Comparison of ENCODE assay signal across 8 mouse cellular contexts in the genomic region with DNA sequence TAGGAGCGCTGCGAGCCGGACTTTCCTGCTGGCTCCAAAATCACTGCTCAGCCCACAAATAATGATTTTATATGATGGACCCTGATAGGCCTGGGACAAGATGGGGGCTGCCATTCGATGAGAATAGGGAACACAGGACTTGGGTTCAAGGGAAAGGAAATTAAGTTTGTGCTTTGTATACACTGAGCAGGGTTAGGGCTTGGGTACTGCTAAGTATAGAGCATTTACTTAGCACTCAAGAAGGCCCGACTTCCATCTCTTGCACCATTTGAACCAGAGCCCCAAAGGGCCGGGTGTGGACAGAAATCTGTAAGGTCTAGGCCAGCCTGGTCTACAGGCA. TPM values are rescaled to one million over a fixed set of nuclear protein-coding genes. Genes with fewer than 3 reads are reported as not detected.
DNase-seq lines count a peak whose midpoint lies in the region; ATAC-seq and TF ChIP-seq lines count a peak whose summit lies in the region.

No protein-coding gene starts in this region.

- H3K4me3 ChIP-seq in erythroblast, embryonic 14.5 days (replicated peaks) = peak overlapping the region; percentile 90
- peak overlapping the region; percentile 96 for H3K4me3 ChIP-seq in testis, adult 2 months (ENCODE audit: control insufficient read depth, low read depth, low read length)
- H3K4me3 ChIP-seq in liver, embryonic 11.5 days (ENCODE audit: low read depth, low read length) = peak overlapping the region; percentile 76
- peak overlapping the region; percentile 77 for H3K4me3 ChIP-seq in stomach, embryonic 16.5 days (replicated peaks; ENCODE audit: low read length)

- H3K36me3 ChIP-seq in erythroblast, embryonic 14.5 days (ENCODE audit: control insufficient read depth) = peaks cover 3% of the 10 kb centered on the region; the same call in 1 of the 2 replicates
- H3K36me3 ChIP-seq in testis, adult 2 months (ENCODE audit: control insufficient read depth, insufficient read depth, low read length) = no peaks in the 10 kb centered on the region
- no peaks in the 10 kb centered on the region for H3K36me3 ChIP-seq in liver, embryonic 11.5 days (ENCODE audit: control insufficient read depth, insufficient read depth, low read length)
- H3K36me3 ChIP-seq in stomach, embryonic 16.5 days (ENCODE audit: control insufficient read depth, insufficient read depth, low read length) = no peaks in the 10 kb centered on the region

- peaks cover 42% of the 10 kb centered on the region for H3K4me1 ChIP-seq in erythroblast, embryonic 14.5 days (ENCODE audit: control insufficient read depth)
- peaks cover 6% of the 10 kb centered on the region for H3K4me1 ChIP-seq in testis, adult 2 months (ENCODE audit: control insufficient read depth, insufficient read depth, low read length)
- peaks cover 21% of the 10 kb centered on the region for H3K4me1 ChIP-seq in liver, embryonic 11.5 days (replicated peaks; ENCODE audit: control insufficient read depth, insufficient read depth, low read length)
- peaks cover 15% of the 10 kb centered on the region for H3K4me1 ChIP-seq in stomach, embryonic 16.5 days (ENCODE audit: control insufficient read depth, insufficient read depth, low read length)

- H3K27ac ChIP-seq in testis, adult 2 months (ENCODE audit: control insufficient read depth, insufficient read depth, low read depth, low read length) = peak overlapping the region; percentile 96
- 0 out of 2 replicates have a peak overlapping the region, but pooled peaks have one; percentile 2 for H3K27ac ChIP-seq in liver, embryonic 11.5 days (ENCODE audit: low read depth, low read length)
- peak overlapping the region; percentile 81 for H3K27ac ChIP-seq in stomach, embryonic 16.5 days (ENCODE audit: low read length)

- peaks cover 5% of the 10 kb centered on the region; the same call in 1 of the 2 replicates for H3K9me3 ChIP-seq in erythroblast, embryonic 14.5 days (ENCODE audit: control insufficient read depth, low read length)
- no peaks in the 10 kb centered on the region for H3K9me3 ChIP-seq in liver, embryonic 11.5 days (ENCODE audit: control insufficient read depth, low read length)
- peaks cover 7% of the 10 kb centered on the region; the same call in 1 of the 2 replicates for H3K9me3 ChIP-seq in stomach, embryonic 16.5 days (replicated peaks; ENCODE audit: control insufficient read depth, low read length)

- H3K27me3 ChIP-seq in erythroblast, embryonic 14.5 days (ENCODE audit: control insufficient read depth) = no peaks in the 10 kb centered on the region
- no peaks in the 10 kb centered on the region for H3K27me3 ChIP-seq in testis, adult 2 months (ENCODE audit: control insufficient read depth, insufficient read depth, low read length)
- H3K27me3 ChIP-seq in liver, embryonic 11.5 days (replicated peaks; ENCODE audit: control insufficient read depth, insufficient read depth, low read length) = no peaks in the 10 kb centered on the region
- no peaks in the 10 kb centered on the region for H3K27me3 ChIP-seq in stomach, embryonic 16.5 days (ENCODE audit: control insufficient read depth, insufficient read depth, low read length)

- TF ChIP-seq CTCF in testis, adult 2 months (IDR thresholded peaks at IDR 0.05; ENCODE audit: control insufficient read depth, insufficient read depth, insufficient replicate concordance, low read depth, low read length) = no peak

- no peak for TF ChIP-seq POLR2A in testis, adult 2 months (IDR thresholded peaks at IDR 0.05; ENCODE audit: control insufficient read depth, low read depth, low read length)

- H3K4me2 ChIP-seq in liver, embryonic 11.5 days = peak overlapping the region; percentile 81
- H3K4me2 ChIP-seq in stomach, embryonic 16.5 days (ENCODE audit: low read depth, low read length) = peak overlapping the region; percentile 85

- 33% methylated on average over 6 of the region's 6 CpGs for WGBS in liver, embryonic 11.5 days
- 34% methylated on average over 6 of the region's 6 CpGs for WGBS in stomach, embryonic 16.5 days

- H3K9ac ChIP-seq in liver, embryonic 11.5 days (ENCODE audit: low read depth, low read length) = peak overlapping the region; percentile 56
- H3K9ac ChIP-seq in stomach, embryonic 16.5 days (ENCODE audit: low read length) = peak overlapping the region; percentile 79

- no peak for DNase-seq in testis, postnatal 10 days (ENCODE audit: low spot score)
- DNase-seq in liver, embryonic 11.5 days (ENCODE audit: low spot score) = no peak
- DNase-seq in gastrocnemius, adult 8-10 months (ENCODE audit: low spot score in 2 of 2) = no peak
- no peak for DNase-seq in right cerebral cortex, postnatal 36 days (ENCODE audit: low spot score in 2 of 2)

- ATAC-seq in erythroblast, adult 5-6 weeks (replicated peaks; ENCODE audit: low FRiP score, poor library complexity, severe bottlenecking) = no peak; the same call in 1 of the 2 replicates
- peak; percentile 11 for ATAC-seq in liver, embryonic 11.5 days (replicated peaks; ENCODE audit: low FRiP score)
- 0 out of 2 replicates have a peak, but pooled peaks have one; percentile 2 for ATAC-seq in stomach, embryonic 16.5 days (ENCODE audit: insufficient read depth, low FRiP score)

RNA-seq across cellular contexts. Expression of gene Tmem97, which starts 0.5 kb away (rescaled TPM):
- 0.50 and 0.64 TPM in 2 replicates for polyA plus RNA-seq in erythroblast, embryonic 14.5 days (2012)
- 15.0 and 15.9 TPM in 2 replicates for total RNA-seq in erythroblast, adult 5-6 weeks (2015; ENCODE audit: low replicate concordance)
- total RNA-seq in erythroblast, adult 5-6 weeks (2017; ENCODE audit: low replicate concordance) = 3.5 and 7.2 TPM in 2 replicates
- polyA plus RNA-seq in testis, adult 2 months (2012; rRNA removed) = 491 and 534 TPM in 2 replicates
- 173 and 183 TPM in 2 replicates for polyA plus RNA-seq in liver, embryonic 11.5 days (2014; fragmentation: Nextera tagmentation; extraction: Ambion mirVana)
- polyA plus RNA-seq in stomach, embryonic 16.5 days (2015; fragmentation: Nextera tagmentation; extraction: Ambion mirVana) = 213 and 223 TPM in 2 replicates
- total RNA-seq in gastrocnemius, adult 8-10 months (2022) = 1 to 10 TPM; 1.2 to 1.6 (median 1.5) TPM

RNA-seq across cellular contexts. Expression of gene Ift20, which starts 14.9 kb away (rescaled TPM):
- polyA plus RNA-seq in erythroblast, embryonic 14.5 days (2012) = 8.0 and 9.4 TPM in 2 replicates
- 31.5 and 42.0 TPM in 2 replicates for total RNA-seq in erythroblast, adult 5-6 weeks (2015; ENCODE audit: low replicate concordance)
- total RNA-seq in erythroblast, adult 5-6 weeks (2017; ENCODE audit: low replicate concordance) = 49.2 and 62.7 TPM in 2 replicates
- 62.1 and 64.8 TPM in 2 replicates for polyA plus RNA-seq in testis, adult 2 months (2012; rRNA removed)
- polyA plus RNA-seq in liver, embryonic 11.5 days (2014; fragmentation: Nextera tagmentation; extraction: Ambion mirVana) = 112 and 114 TPM in 2 replicates
- 136 and 157 TPM in 2 replicates for polyA plus RNA-seq in stomach, embryonic 16.5 days (2015; fragmentation: Nextera tagmentation; extraction: Ambion mirVana)
- total RNA-seq in gastrocnemius, adult 8-10 months (2022) = 10 to 100 TPM; 12.7 to 21.1 (median 17.3) TPM

RNA-seq across cellular contexts. Expression of gene Tnfaip1, which starts 14.9 kb away (rescaled TPM):
- polyA plus RNA-seq in erythroblast, embryonic 14.5 days (2012) = 0.07 and 0.21 TPM in 2 replicates
- total RNA-seq in erythroblast, adult 5-6 weeks (2015; ENCODE audit: low replicate concordance) = 0.58 and 2.1 TPM in 2 replicates
- total RNA-seq in erythroblast, adult 5-6 weeks (2017; ENCODE audit: low replicate concordance) = 0.60 and 1.5 TPM in 2 replicates
- polyA plus RNA-seq in testis, adult 2 months (2012; rRNA removed) = 9.8 and 10.0 TPM in 2 replicates
- 42.1 and 42.2 TPM in 2 replicates for polyA plus RNA-seq in liver, embryonic 11.5 days (2014; fragmentation: Nextera tagmentation; extraction: Ambion mirVana)
- polyA plus RNA-seq in stomach, embryonic 16.5 days (2015; fragmentation: Nextera tagmentation; extraction: Ambion mirVana) = 76.2 and 84.1 TPM in 2 replicates
- 10 to 100 TPM; 44.2 to 54.5 (median 48.9) TPM for total RNA-seq in gastrocnemius, adult 8-10 months (2022)

RNA-seq across cellular contexts. Expression of gene Poldip2, which starts 39.0 kb away (rescaled TPM):
- polyA plus RNA-seq in erythroblast, embryonic 14.5 days (2012) = 1.2 and 1.4 TPM in 2 replicates
- total RNA-seq in erythroblast, adult 5-6 weeks (2015; ENCODE audit: low replicate concordance) = 6.9 and 17.5 TPM in 2 replicates
- 7.8 and 13.4 TPM in 2 replicates for total RNA-seq in erythroblast, adult 5-6 weeks (2017; ENCODE audit: low replicate concordance)
- 111 and 129 TPM in 2 replicates for polyA plus RNA-seq in testis, adult 2 months (2012; rRNA removed)
- polyA plus RNA-seq in liver, embryonic 11.5 days (2014; fragmentation: Nextera tagmentation; extraction: Ambion mirVana) = 151 and 154 TPM in 2 replicates
- 131 and 136 TPM in 2 replicates for polyA plus RNA-seq in stomach, embryonic 16.5 days (2015; fragmentation: Nextera tagmentation; extraction: Ambion mirVana)
- 100 to 1,000 TPM in 1 of 4 experiments, 10 to 100 TPM in 3; 95.0 to 105 (median 98.5) TPM for total RNA-seq in gastrocnemius, adult 8-10 months (2022)

RNA-seq across cellular contexts. Expression of gene Tmem199, which starts 39.1 kb away (rescaled TPM):
- polyA plus RNA-seq in erythroblast, embryonic 14.5 days (2012) = 0.55 TPM in 2 replicates
- 3.8 and 13.8 TPM in 2 replicates for total RNA-seq in erythroblast, adult 5-6 weeks (2015; ENCODE audit: low replicate concordance)
- 4.0 and 5.3 TPM in 2 replicates for total RNA-seq in erythroblast, adult 5-6 weeks (2017; ENCODE audit: low replicate concordance)
- 16.0 and 19.2 TPM in 2 replicates for polyA plus RNA-seq in testis, adult 2 months (2012; rRNA removed)
- polyA plus RNA-seq in liver, embryonic 11.5 days (2014; fragmentation: Nextera tagmentation; extraction: Ambion mirVana) = 59.9 and 61.9 TPM in 2 replicates
- 38.9 and 43.1 TPM in 2 replicates for polyA plus RNA-seq in stomach, embryonic 16.5 days (2015; fragmentation: Nextera tagmentation; extraction: Ambion mirVana)
- total RNA-seq in gastrocnemius, adult 8-10 months (2022) = 10 to 100 TPM; 11.0 to 16.0 (median 14.4) TPM

Comparison
In these comparisons a context has a peak if more than half of its experiments do, and no peak if none do; other contexts are left out.
1. H3K27ac ChIP-seq: peak in every context shown above with its lines; median percentile 96 in testis, adult 2 months; 81 in stomach, embryonic 16.5 days; 2 in liver, embryonic 11.5 days.
2. RNA of gene Tmem97, which starts 0.5 kb away (polyA plus RNA-seq): 491 to 534 TPM in testis, adult 2 months, 213 to 223 TPM in stomach, embryonic 16.5 days and 173 to 183 TPM in liver, embryonic 11.5 days; 0.50 to 0.64 TPM in erythroblast, embryonic 14.5 days; every median in the first group is over 100 times any median in the second.
3. Peak in every context shown above with its lines, with median percentiles within 50 percentile points of each other: H3K4me3 ChIP-seq.